Mouse (Mus musculus) MEL (cell line): ENCODE measurements around the gene Cfap77.

Experiments used
- CHD1 ChIP-seq: IDR thresholded peaks from 2 replicates; pipeline ENCODE4 v1.6.1; 2012; ENCODE audit warnings: low read depth, mild to moderate bottlenecking, inconsistent platforms, low read length, improper control_type of control experiment
- CTCF ChIP-seq, 3 experiments: IDR thresholded peaks in 2 of 3; conservative IDR thresholded peaks in 1 of 3; 2 replicates each; pipeline ENCODE4 v1.5.1; 2011 to 2012; ENCODE audit warnings: low read length in 3 of 3, low read depth in 2 of 3, mild to moderate bottlenecking in 2 of 3, improper control_type of control experiment in 1 of 3, inconsistent platforms in 1 of 3, mixed read lengths in 1 of 3, moderate library complexity in 1 of 3; ENCODE audit not compliant: control insufficient read depth in 1 of 3, insufficient read depth in 1 of 3, poor library complexity in 1 of 3, severe bottlenecking in 1 of 3
- EP300 ChIP-seq, 2 experiments: IDR thresholded peaks; 2 replicates each; pipeline ENCODE4 v1.6.1; 2011; ENCODE audit warnings: improper control_type of control experiment in 2 of 2, low read length in 2 of 2, low read depth in 1 of 2, mild to moderate bottlenecking in 1 of 2
- GATA1 ChIP-seq: IDR thresholded peaks from 2 replicates; pipeline ENCODE4 v1.6.1; 2011; ENCODE audit warnings: low read depth, low read length, improper control_type of control experiment
- MEF2A ChIP-seq: IDR thresholded peaks from 2 replicates; pipeline ENCODE4 v1.6.1; 2014; ENCODE audit warnings: low read depth, mild to moderate bottlenecking, inconsistent platforms, low read length, improper control_type of control experiment; ENCODE audit not compliant: poor library complexity, insufficient replicate concordance, severe bottlenecking; ENCODE audit errors: extremely low read depth
- MXI1 ChIP-seq: IDR thresholded peaks from 2 replicates; pipeline ENCODE4 v1.6.1; 2011; ENCODE audit warnings: mild to moderate bottlenecking, low read depth, low read length, improper control_type of control experiment
- MYC ChIP-seq: IDR thresholded peaks from 2 replicates; pipeline ENCODE4 v1.6.1; 2011; ENCODE audit warnings: low read depth, mild to moderate bottlenecking, low read length, improper control_type of control experiment, moderate library complexity
- USF1 ChIP-seq: IDR thresholded peaks from 2 replicates; pipeline ENCODE4 v1.6.1; 2014; ENCODE audit warnings: low read depth, mild to moderate bottlenecking, inconsistent platforms, low read length, improper control_type of control experiment, moderate library complexity
- ZMIZ1 ChIP-seq: IDR thresholded peaks from 2 replicates; pipeline ENCODE4 v1.6.1; 2012; ENCODE audit warnings: low read depth, mild to moderate bottlenecking, inconsistent platforms, low read length, improper control_type of control experiment, moderate library complexity
- ZNF384 ChIP-seq: IDR thresholded peaks from 2 replicates; pipeline ENCODE4 v1.6.1; 2012; ENCODE audit warnings: low read depth, mild to moderate bottlenecking, inconsistent platforms, low read length, improper control_type of control experiment

DNA sequence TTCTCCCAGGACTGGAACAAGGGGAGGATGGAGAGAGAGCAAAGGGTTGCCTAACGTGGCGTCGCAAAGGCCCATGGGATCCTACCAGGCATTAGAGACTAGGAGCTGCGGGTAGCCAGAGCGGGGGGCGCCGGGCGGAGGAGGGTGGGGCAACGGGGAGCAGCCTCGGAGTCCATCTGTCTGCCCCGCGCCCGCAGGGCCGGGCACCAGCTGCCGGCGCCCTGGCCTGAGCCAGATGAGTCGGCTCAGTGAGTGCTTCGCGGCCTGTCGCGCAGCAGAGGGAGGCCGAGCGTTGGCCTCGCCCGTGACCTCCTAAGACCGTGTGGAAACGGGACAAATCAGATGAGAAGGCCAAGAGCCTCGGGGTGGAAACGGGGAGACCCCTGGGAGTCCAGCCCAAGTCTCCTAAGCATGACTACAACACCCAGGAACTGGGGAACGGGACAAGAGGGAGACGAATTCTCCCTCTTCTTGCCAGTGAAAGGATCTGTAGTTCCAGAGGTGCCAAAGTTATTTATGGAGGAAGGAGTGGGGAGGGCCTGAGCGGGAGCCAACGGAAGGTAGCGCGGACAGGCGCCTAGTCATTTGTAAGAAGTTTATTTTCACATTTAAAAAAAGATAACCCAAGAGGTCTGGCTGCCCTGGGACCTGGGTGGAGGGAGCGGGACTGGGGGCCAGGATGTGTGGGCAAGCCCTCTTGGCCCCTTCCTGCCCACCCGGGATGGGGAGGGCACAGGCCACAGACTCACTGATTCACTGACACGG lies 146.3 kb downstream of the Cfap77 start:
- TF ChIP-seq MEF2A (no peak), CTCF (IDR thresholded peaks at IDR 0.05 in 2 of 3, conservative IDR thresholded peaks at IDR 0.05 in 1 of 3; ENCODE audit: control insufficient read depth in 1 of 3, insufficient read depth in 1 of 3, low read depth in 2 of 3, low read length in 3 of 3, poor library complexity in 1 of 3, severe bottlenecking in 1 of 3) (no peak), CHD1 (no peak), ZNF384 (no peak), MYC (no peak), EP300 (IDR thresholded peaks at IDR 0.05; ENCODE audit: low read depth in 1 of 2, low read length in 2 of 2) (no peak), ZMIZ1 (no peak), USF1 (no peak), GATA1 (no peak), MXI1 (no peak)
